Mouse (Mus musculus) naive thymus-derived CD4-positive, alpha-beta T cell, adult 5 months (primary cell): ENCODE results near the gene Gm4214. TPM values are rescaled to one million over a fixed set of nuclear protein-coding genes. Genes with fewer than 3 reads are reported as not detected.

Experiments
- polyA plus RNA-seq: library from polyadenylated mRNA; unstranded; fragments of 100-300 nt; shearing (Covaris generic); gene quantifications from one replicate; pipeline ENCODE4 v1.2.1, GENCODE M21; 2017

Gene Gm4214
- not detected for polyA plus RNA-seq

GRCm38 (mm10) chr7:22984573-22984972 lies at the start of gene Gm4214:
Gene Gm4214 (minus strand): TSS chr7:22984673.

GRCm38 (mm10) chr7:23019823-23020222 lies 35.4 kb upstream of the Gm4214 start, which contains the start of gene Gm4216:
Gene Gm4216 (minus strand): TSS chr7:23019923.

Other genes starting within 250 kb of the Gm4214 start
- not detected for gene Vmn1r157, start 223.0 kb downstream of the Gm4214 start, polyA plus RNA-seq
- not detected for gene Vmn1r158, start 193.9 kb downstream of the Gm4214 start, polyA plus RNA-seq
- not detected for gene Vmn1r159, start 141.1 kb downstream of the Gm4214 start, polyA plus RNA-seq
- gene Vmn1r160, start 113.4 kb downstream of the Gm4214 start, polyA plus RNA-seq = not detected
- not detected for gene Gm4216, start 35.2 kb upstream of the Gm4214 start, polyA plus RNA-seq
- gene Vmn1r163, start 70.9 kb upstream of the Gm4214 start, polyA plus RNA-seq = not detected
- not detected for gene Gm8720, start 82.8 kb upstream of the Gm4214 start, polyA plus RNA-seq
- not detected for gene Gm10662, start 159.8 kb upstream of the Gm4214 start, polyA plus RNA-seq
- gene Vmn1r165, start 232.7 kb upstream of the Gm4214 start, polyA plus RNA-seq = not detected